Mouse (Mus musculus) gastrocnemius, postnatal 25 days (tissue): ENCODE measurements around the gene Abhd5. TPM values are rescaled to one million over a fixed set of nuclear protein-coding genes. Genes with fewer than 3 reads are reported as not detected.

Source experiments
- DNase-seq: peaks from one replicate; pipeline ENCODE4 v3.0.0; 2022
- total RNA-seq, 2 experiments: library from RNA; stranded (reverse); gene quantifications; 1 replicate in 1 of 2; 2 replicates in 1 of 2; pipeline ENCODE4 v1.2.3; 2021

Gene Abhd5
- total RNA-seq, 2 experiments from 2014 or later = 31.7 to 43.5 TPM

GRCm38 (mm10) chr9:122415056-122415775 is 63.8 kb downstream of the Abhd5 start:
- no peak for DNase-seq

GRCm38 (mm10) chr9:122416617-122417016 is 65.2 kb downstream of the Abhd5 start:
- DNase-seq = no peak

GRCm38 (mm10) chr9:122420195-122420756 is 68.9 kb downstream of the Abhd5 start:
- DNase-seq = no peak

GRCm38 (mm10) chr9:122420772-122421764 is 69.7 kb downstream of the Abhd5 start:
- peak; percentile 45 for DNase-seq

- DNase-seq = no peak
Measured at GRCm38 (mm10) chr9:122421911-122422310, 70.5 kb downstream of the Abhd5 start.

GRCm38 (mm10) chr9:122422706-122423105 is 71.3 kb downstream of the Abhd5 start:
- no peak for DNase-seq

- DNase-seq = no peak
Measured at GRCm38 (mm10) chr9:122423146-122423545, 71.7 kb downstream of the Abhd5 start.

GRCm38 (mm10) chr9:122424941-122425608 is 73.7 kb downstream of the Abhd5 start:
- DNase-seq = peak; percentile 19

- no peak for DNase-seq
Measured at GRCm38 (mm10) chr9:122429058-122429649, 77.7 kb downstream of the Abhd5 start.

- no peak for DNase-seq
Measured at GRCm38 (mm10) chr9:122429685-122430084, 78.3 kb downstream of the Abhd5 start.

Other genes with a start within 250 kb of the Abhd5 start
- 10 to 100 TPM; 43.2 to 63.0 TPM for gene Snrk, start 234.3 kb upstream of the Abhd5 start, total RNA-seq
- gene Ano10, start 57.2 kb upstream of the Abhd5 start, total RNA-seq = 10 to 100 TPM; 36.6 to 43.5 TPM